In genomic region chr10:59966743-59967142, GRCm38 (mm10) we compare ENCODE assay signal across 15 mouse cellular contexts. TPM values are rescaled to one million over a fixed set of nuclear protein-coding genes. Genes with fewer than 3 reads are reported as not detected.
DNase-seq lines count a peak whose midpoint lies in the region; ATAC-seq and TF ChIP-seq lines count a peak whose summit lies in the region.
"Had no signal": no experiment of that assay in that cellular context is flagged by ENCODE, and none has a peak within 500 bp of the region (broad histone marks: within the 10 kb centered on the region; RNA-seq: fewer than 3 reads in every experiment).

No protein-coding gene starts in this region.

- no peak for TF ChIP-seq EP300 in heart, postnatal 0 days (IDR thresholded peaks at IDR 0.05; ENCODE audit: low read depth)

- 88% methylated on average over 6 of the region's 6 CpGs for WGBS in heart, postnatal 0 days
- 93% methylated on average over 6 of the region's 6 CpGs for WGBS in midbrain, postnatal 0 days
- WGBS in midbrain, embryonic 15.5 days = 93% methylated on average over 6 of the region's 6 CpGs
- 89% methylated on average over 6 of the region's 6 CpGs for WGBS in embryonic facial prominence, embryonic 12.5 days

- H3K9ac ChIP-seq in heart, postnatal 0 days (replicated peaks; ENCODE audit: low read depth, low read length) = no peak overlapping the region
- H3K9ac ChIP-seq in midbrain, postnatal 0 days (replicated peaks; ENCODE audit: low read length, poor library complexity, severe bottlenecking) = no peak overlapping the region
- H3K9ac ChIP-seq in midbrain, embryonic 15.5 days = no peak overlapping the region
- H3K9ac ChIP-seq in embryonic facial prominence, embryonic 12.5 days = no peak overlapping the region

- no peak for DNase-seq in heart, postnatal 0 days (ENCODE audit: low spot score)
- no peak for DNase-seq in heart, adult 9 months (ENCODE audit: low spot score in 2 of 2)
- DNase-seq in midbrain, postnatal 0 days (ENCODE audit: low spot score) = no peak
- no peak for DNase-seq in cerebellum, postnatal 25 days
- DNase-seq in layer of hippocampus, postnatal 10 days (ENCODE audit: low spot score in 2 of 2) = no peak
- DNase-seq: adrenal gland, postnatal 10 days; embryo, embryonic 11 days; kidney, adult 9 months; lung, adult 2 months; thymus, adult 2 months had no signal

- H3K36me3 ChIP-seq in heart, postnatal 0 days (replicated peaks; ENCODE audit: control insufficient read depth, insufficient read depth, low read length) = no peaks in the 10 kb centered on the region
- no peaks in the 10 kb centered on the region for H3K36me3 ChIP-seq in midbrain, postnatal 0 days (ENCODE audit: insufficient read depth, low read length)
- H3K36me3 ChIP-seq in midbrain, embryonic 15.5 days (replicated peaks) = no peaks in the 10 kb centered on the region
- H3K36me3 ChIP-seq in embryonic facial prominence, embryonic 12.5 days = no peaks in the 10 kb centered on the region
- H3K36me3 ChIP-seq: heart, embryonic 10.5 days; hindbrain, embryonic 10.5 days had no signal

- ATAC-seq in heart, postnatal 0 days (ENCODE audit: insufficient read depth, low read depth) = no peak
- ATAC-seq in midbrain, postnatal 0 days (ENCODE audit: low FRiP score) = no peak
- no peak for ATAC-seq in midbrain, embryonic 15.5 days (replicated peaks)
- ATAC-seq in embryonic facial prominence, embryonic 12.5 days (ENCODE audit: insufficient number of reproducible peaks, insufficient read depth, low FRiP score, low TSS enrichment) = no peak
- no peak for ATAC-seq in megakaryocyte, adult 5-6 weeks (ENCODE audit: poor library complexity, severe bottlenecking)

- H3K9me3 ChIP-seq in heart, postnatal 0 days (replicated peaks; ENCODE audit: control insufficient read depth, low read length) = no peaks in the 10 kb centered on the region
- H3K9me3 ChIP-seq in midbrain, postnatal 0 days (ENCODE audit: low read length) = no peaks in the 10 kb centered on the region
- H3K9me3 ChIP-seq in midbrain, embryonic 15.5 days = no peaks in the 10 kb centered on the region
- H3K9me3 ChIP-seq in embryonic facial prominence, embryonic 12.5 days = no peaks in the 10 kb centered on the region
- H3K9me3 ChIP-seq: heart, embryonic 10.5 days; hindbrain, embryonic 10.5 days had no signal

- H3K4me3 ChIP-seq in heart, postnatal 0 days (ENCODE audit: low read depth, low read length) = no peak overlapping the region
- no peak overlapping the region for H3K4me3 ChIP-seq in midbrain, postnatal 0 days (ENCODE audit: low read depth, low read length)
- H3K4me3 ChIP-seq in midbrain, embryonic 15.5 days = no peak overlapping the region
- no peak overlapping the region for H3K4me3 ChIP-seq in embryonic facial prominence, embryonic 12.5 days
- H3K4me3 ChIP-seq: heart, embryonic 10.5 days; hindbrain, embryonic 10.5 days had no signal

- H3K4me1 ChIP-seq in heart, postnatal 0 days (ENCODE audit: control insufficient read depth, insufficient read depth) = peaks cover 52% of the 10 kb centered on the region
- peaks cover 7% of the 10 kb centered on the region; the same call in 1 of the 2 replicates for H3K4me1 ChIP-seq in midbrain, postnatal 0 days (ENCODE audit: insufficient read depth, low read length)
- H3K4me1 ChIP-seq in midbrain, embryonic 15.5 days = peaks cover 31% of the 10 kb centered on the region
- peaks cover 34% of the 10 kb centered on the region for H3K4me1 ChIP-seq in embryonic facial prominence, embryonic 12.5 days

- no peaks in the 10 kb centered on the region for H3K27me3 ChIP-seq in heart, postnatal 0 days (ENCODE audit: control insufficient read depth, insufficient read depth, low read length)
- H3K27me3 ChIP-seq in midbrain, postnatal 0 days (ENCODE audit: insufficient read depth, low read length) = no peaks in the 10 kb centered on the region
- H3K27me3 ChIP-seq in midbrain, embryonic 15.5 days (replicated peaks) = no peaks in the 10 kb centered on the region
- H3K27me3 ChIP-seq in embryonic facial prominence, embryonic 12.5 days = no peaks in the 10 kb centered on the region

- H3K4me2 ChIP-seq in heart, postnatal 0 days (ENCODE audit: low read depth, low read length) = no peak overlapping the region
- H3K4me2 ChIP-seq in midbrain, postnatal 0 days (ENCODE audit: low read depth, low read length, poor library complexity, severe bottlenecking) = no peak overlapping the region
- H3K4me2 ChIP-seq in midbrain, embryonic 15.5 days = no peak overlapping the region
- no peak overlapping the region for H3K4me2 ChIP-seq in embryonic facial prominence, embryonic 12.5 days (replicated peaks)

- peak overlapping the region; percentile 61 for H3K27ac ChIP-seq in heart, postnatal 0 days (ENCODE audit: low read depth)
- H3K27ac ChIP-seq in midbrain, postnatal 0 days (ENCODE audit: low read depth, low read length) = no peak overlapping the region
- no peak overlapping the region for H3K27ac ChIP-seq in midbrain, embryonic 15.5 days
- H3K27ac ChIP-seq in embryonic facial prominence, embryonic 12.5 days = peak overlapping the region; percentile 98

- peak; percentile 27; the same call in 1 of the 2 replicates for TF ChIP-seq CTCF in heart, postnatal 0 days (IDR thresholded peaks at IDR 0.05; ENCODE audit: low read depth)
- peak; percentile 36 for TF ChIP-seq CTCF in midbrain, postnatal 0 days (IDR thresholded peaks at IDR 0.05)

RNA-seq across cellular contexts. Expression of gene Ddit4, which starts 15.1 kb away (rescaled TPM):
- 30.3 and 35.6 TPM in 2 replicates for total RNA-seq in heart, postnatal 0 days (2014; rRNA removed; ENCODE audit: low replicate concordance)
- polyA plus RNA-seq in heart, postnatal 0 days (2015; fragmentation: Nextera tagmentation; extraction: Ambion mirVana) = 17.0 and 17.4 TPM in 2 replicates
- 56.6 and 57.5 TPM in 2 replicates for total RNA-seq in midbrain, postnatal 0 days (2014; rRNA removed)
- polyA plus RNA-seq in midbrain, postnatal 0 days (2015; fragmentation: Nextera tagmentation; extraction: Ambion mirVana) = 43.4 and 43.6 TPM in 2 replicates
- 52.6 and 59.4 TPM in 2 replicates for polyA plus RNA-seq in midbrain, embryonic 15.5 days (2015; fragmentation: Nextera tagmentation; extraction: Ambion mirVana)
- polyA plus RNA-seq in embryonic facial prominence, embryonic 12.5 days (2016; fragmentation: Nextera tagmentation; extraction: Ambion mirVana) = 81.2 and 92.3 TPM in 2 replicates
- total RNA-seq in megakaryocyte, adult 5-6 weeks (2015) = 2.2 and 2.4 TPM in 2 replicates
- total RNA-seq in megakaryocyte, adult 5-6 weeks (2017) = 0.94 and 1.2 TPM in 2 replicates
- total RNA-seq in layer of hippocampus, postnatal 10 days (2021) = 10 to 100 TPM; 73.6 to 94.2 TPM

RNA-seq across cellular contexts. Expression of gene Ascc1, which starts 35.9 kb away (rescaled TPM):
- 14.0 and 15.7 TPM in 2 replicates for total RNA-seq in heart, postnatal 0 days (2014; rRNA removed; ENCODE audit: low replicate concordance)
- polyA plus RNA-seq in heart, postnatal 0 days (2015; fragmentation: Nextera tagmentation; extraction: Ambion mirVana) = 34.6 and 35.8 TPM in 2 replicates
- 12.3 and 13.5 TPM in 2 replicates for total RNA-seq in midbrain, postnatal 0 days (2014; rRNA removed)
- 50.1 TPM in 2 replicates for polyA plus RNA-seq in midbrain, postnatal 0 days (2015; fragmentation: Nextera tagmentation; extraction: Ambion mirVana)
- polyA plus RNA-seq in midbrain, embryonic 15.5 days (2015; fragmentation: Nextera tagmentation; extraction: Ambion mirVana) = 47.4 and 48.7 TPM in 2 replicates
- polyA plus RNA-seq in embryonic facial prominence, embryonic 12.5 days (2016; fragmentation: Nextera tagmentation; extraction: Ambion mirVana) = 41.8 and 41.9 TPM in 2 replicates
- 25.7 and 29.9 TPM in 2 replicates for total RNA-seq in megakaryocyte, adult 5-6 weeks (2015)
- total RNA-seq in megakaryocyte, adult 5-6 weeks (2017) = 24.3 and 27.0 TPM in 2 replicates
- 10 to 100 TPM; 19.2 to 19.9 TPM for total RNA-seq in layer of hippocampus, postnatal 10 days (2021)

RNA-seq across cellular contexts. Expression of gene Anapc16, which starts 36.2 kb away (rescaled TPM):
- 29.7 and 85.4 TPM in 2 replicates for total RNA-seq in heart, postnatal 0 days (2014; rRNA removed; ENCODE audit: low replicate concordance)
- 104 and 108 TPM in 2 replicates for polyA plus RNA-seq in heart, postnatal 0 days (2015; fragmentation: Nextera tagmentation; extraction: Ambion mirVana)
- total RNA-seq in midbrain, postnatal 0 days (2014; rRNA removed) = 56.9 and 57.4 TPM in 2 replicates
- 109 and 118 TPM in 2 replicates for polyA plus RNA-seq in midbrain, postnatal 0 days (2015; fragmentation: Nextera tagmentation; extraction: Ambion mirVana)
- polyA plus RNA-seq in midbrain, embryonic 15.5 days (2015; fragmentation: Nextera tagmentation; extraction: Ambion mirVana) = 106 and 109 TPM in 2 replicates
- 125 TPM in 2 replicates for polyA plus RNA-seq in embryonic facial prominence, embryonic 12.5 days (2016; fragmentation: Nextera tagmentation; extraction: Ambion mirVana)
- total RNA-seq in megakaryocyte, adult 5-6 weeks (2015) = 45.9 and 57.2 TPM in 2 replicates
- 35.2 and 39.4 TPM in 2 replicates for total RNA-seq in megakaryocyte, adult 5-6 weeks (2017)
- total RNA-seq in layer of hippocampus, postnatal 10 days (2021) = 10 to 100 TPM; 66.0 to 72.3 TPM

Comparison
In these comparisons a context has a peak if more than half of its experiments do, and no peak if none do; other contexts are left out.
1. H3K27ac ChIP-seq: peak in heart, postnatal 0 days (single experiment) and embryonic facial prominence, embryonic 12.5 days (single experiment); none in midbrain, postnatal 0 days (single experiment) and midbrain, embryonic 15.5 days (single experiment).